11 mouse cellular contexts compared by ENCODE assay signal in genomic region chr16:43701765-43702504, GRCm38 (mm10). TPM values are rescaled to one million over a fixed set of nuclear protein-coding genes. Genes with fewer than 3 reads are reported as not detected.
DNase-seq lines count a peak whose midpoint lies in the region; ATAC-seq and TF ChIP-seq lines count a peak whose summit lies in the region.
"Had no signal": no experiment of that assay in that cellular context is flagged by ENCODE, and none has a peak within 500 bp of the region (broad histone marks: within the 10 kb centered on the region; RNA-seq: fewer than 3 reads in every experiment).

No protein-coding gene starts in this region.

- no peaks in the 10 kb centered on the region for H3K36me3 ChIP-seq in heart, adult 2 months (ENCODE audit: control insufficient read depth, insufficient read depth, low read length)
- H3K36me3 ChIP-seq in hindbrain, embryonic 16.5 days (ENCODE audit: control insufficient read depth, insufficient read depth, low read length) = no peaks in the 10 kb centered on the region
- H3K36me3 ChIP-seq: embryonic facial prominence, embryonic 15.5 days; liver, embryonic 13.5 days had no signal

- no peaks in the 10 kb centered on the region for H3K4me1 ChIP-seq in heart, adult 2 months (ENCODE audit: control insufficient read depth, insufficient read depth, low read length)
- no peaks in the 10 kb centered on the region for H3K4me1 ChIP-seq in hindbrain, embryonic 16.5 days (ENCODE audit: control insufficient read depth, insufficient read depth, low read depth, low read length)
- H3K4me1 ChIP-seq: embryonic facial prominence, embryonic 15.5 days; liver, embryonic 13.5 days had no signal

- H3K4me3 ChIP-seq in heart, adult 2 months = no peak overlapping the region
- H3K4me3 ChIP-seq in hindbrain, embryonic 16.5 days (ENCODE audit: low read length) = no peak overlapping the region
- H3K4me3 ChIP-seq: embryonic facial prominence, embryonic 15.5 days; liver, embryonic 13.5 days had no signal

- no peak overlapping the region for H3K9ac ChIP-seq in heart, adult 2 months (ENCODE audit: low read depth, low read length)
- no peak overlapping the region for H3K9ac ChIP-seq in hindbrain, embryonic 16.5 days (ENCODE audit: low read depth, low read length)
- H3K9ac ChIP-seq: embryonic facial prominence, embryonic 15.5 days; liver, embryonic 13.5 days had no signal

- TF ChIP-seq EP300 in heart, adult 2 months (IDR thresholded peaks at IDR 0.05; ENCODE audit: insufficient read depth, low read depth, low read length) = peak; percentile 51; the same call in 1 of the 2 replicates

- H3K9me3 ChIP-seq in hindbrain, embryonic 16.5 days (ENCODE audit: control insufficient read depth, low read length) = no peaks in the 10 kb centered on the region
- H3K9me3 ChIP-seq: embryonic facial prominence, embryonic 15.5 days; liver, embryonic 13.5 days had no signal

- H3K27ac ChIP-seq in heart, adult 2 months = peak overlapping the region; percentile 36
- no peak overlapping the region for H3K27ac ChIP-seq in hindbrain, embryonic 16.5 days (ENCODE audit: low read depth, low read length)
- H3K27ac ChIP-seq: embryonic facial prominence, embryonic 15.5 days; liver, embryonic 13.5 days had no signal

- intact Hi-C loops in heart, adult 2 months (cut with DNase I) = no loop called here

- H3K27me3 ChIP-seq in heart, adult 2 months (ENCODE audit: control insufficient read depth, insufficient read depth, low read length) = no peaks in the 10 kb centered on the region
- H3K27me3 ChIP-seq in hindbrain, embryonic 16.5 days (replicated peaks; ENCODE audit: control insufficient read depth, insufficient read depth, low read length) = no peaks in the 10 kb centered on the region
- H3K27me3 ChIP-seq: embryonic facial prominence, embryonic 15.5 days; liver, embryonic 13.5 days had no signal

- ATAC-seq in hindbrain, embryonic 16.5 days = peak; percentile 42; the same call in 1 of the 2 replicates

- no peak for TF ChIP-seq CTCF in heart, adult 2 months (IDR thresholded peaks at IDR 0.05)

- no peak overlapping the region for H3K4me2 ChIP-seq in hindbrain, embryonic 16.5 days (ENCODE audit: low read length)
- H3K4me2 ChIP-seq: embryonic facial prominence, embryonic 15.5 days; liver, embryonic 13.5 days had no signal

- TF ChIP-seq POLR2A in heart, adult 2 months (IDR thresholded peaks at IDR 0.05; ENCODE audit: insufficient read depth, low read depth, low read length) = no peak

- no peaks in the 10 kb centered on the region for H3K79me2 ChIP-seq in heart, adult 2 months (replicated peaks; ENCODE audit: control insufficient read depth, insufficient read depth, low read length)

- DNase-seq in CD4-positive helper T cell, adult 2 months (ENCODE audit: low read depth, low spot score) = peak; percentile 59
- peak; percentile 62 for DNase-seq in NIH3T3 (ENCODE audit: low read depth)
- peak; percentile 47 to 73 for DNase-seq in heart, adult 2 months
- no peak for DNase-seq in left cerebral cortex, adult 8-10 months (ENCODE audit: low spot score in 2 of 2)
- DNase-seq in yolk sac, embryonic 10.5 days (ENCODE audit: low spot score) = no peak
- DNase-seq in layer of hippocampus, postnatal 10 days (ENCODE audit: low spot score in 2 of 2) = no peak
- DNase-seq: kidney, adult 11 months; liver, embryonic 13.5 days had no signal

- whole genome bisulfite sequencing in heart, adult 2 months = 42% methylated on average over 14 of the region's 14 CpGs
- WGBS in hindbrain, embryonic 16.5 days = 59% methylated on average over 14 of the region's 14 CpGs

RNA-seq across cellular contexts. Expression of gene Tigit, which starts 38.0 kb away (rescaled TPM):
- total RNA-seq in heart, adult 2 months (2021) = not detected
- polyA plus RNA-seq in heart, adult 2 months (2012; rRNA removed) = 0.20 TPM in 1 of 2 replicates, not detected in the other
- polyA plus RNA-seq in hindbrain, embryonic 16.5 days (2015; fragmentation: Nextera tagmentation; extraction: Ambion mirVana) = not detected in 2 replicates
- total RNA-seq in left cerebral cortex, adult 8-10 months (2022) = not detected
- total RNA-seq in layer of hippocampus, postnatal 10 days (2021) = not detected
- polyA plus RNA-seq: liver, embryonic 13.5 days had no signal

RNA-seq across cellular contexts. Expression of gene Drd3, which starts 51.9 kb away (rescaled TPM):
- not detected for total RNA-seq in heart, adult 2 months (2021)
- polyA plus RNA-seq in heart, adult 2 months (2012; rRNA removed) = not detected in 2 replicates
- not detected in 2 replicates for polyA plus RNA-seq in hindbrain, embryonic 16.5 days (2015; fragmentation: Nextera tagmentation; extraction: Ambion mirVana)
- total RNA-seq in left cerebral cortex, adult 8-10 months (2022) = 1 to 10 TPM; 1.5 to 2.4 (median 1.7) TPM
- total RNA-seq in layer of hippocampus, postnatal 10 days (2021) = under 1 TPM; 0.41 to 0.54 TPM
- polyA plus RNA-seq: embryonic facial prominence, embryonic 15.5 days; liver, embryonic 13.5 days; thymus, postnatal 0 days had no signal

Comparison
In these comparisons a context has a peak if more than half of its experiments do, and no peak if none do; other contexts are left out.
1. DNase-seq: peak in CD4-positive helper T cell, adult 2 months (single experiment), NIH3T3 (single experiment) and heart, adult 2 months (2 of 2); none in left cerebral cortex, adult 8-10 months (0 of 2), yolk sac, embryonic 10.5 days (single experiment) and layer of hippocampus, postnatal 10 days (0 of 2).